Mouse (Mus musculus): ENCODE data around the gene Wdr83os. TPM values are rescaled to one million over a fixed set of nuclear protein-coding genes. Genes with fewer than 3 reads are reported as not detected.
"Not testable (repeated sequence)": the region's sequence is repeated elsewhere in the genome, so short reads cannot be mapped to it uniquely, and the experiment has no call there.

Wdr83os gene
- polyA plus RNA-seq, 1 experiment from 2014 or later, result 111 TPM

DNA sequence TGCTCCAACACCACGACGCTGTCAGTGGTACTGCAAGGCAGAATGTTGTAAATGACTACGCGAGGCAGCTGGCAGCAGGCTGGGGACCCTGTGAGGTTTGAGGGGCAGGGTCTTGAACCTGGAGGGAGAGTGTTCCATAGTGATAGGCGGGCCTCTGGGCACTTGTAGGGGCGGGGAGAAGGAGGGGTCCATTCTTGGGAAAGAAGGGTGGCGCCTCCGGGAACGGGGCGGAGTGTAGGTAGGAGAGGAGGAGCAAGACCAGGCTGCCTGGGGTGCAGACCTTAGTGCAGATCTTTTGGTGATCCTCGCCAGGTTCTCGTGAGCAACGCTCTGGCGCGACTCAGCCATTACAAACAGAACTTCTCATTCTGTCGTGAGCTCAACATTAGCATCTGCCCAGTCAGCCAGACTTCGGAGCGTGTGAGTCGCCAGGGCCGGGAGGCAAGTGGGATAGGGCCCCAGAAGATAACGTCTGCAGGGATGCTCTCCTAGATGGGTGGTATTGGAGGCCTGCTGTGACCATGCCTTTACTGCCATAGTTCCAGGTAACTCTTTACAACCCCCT lies 11.1 kb downstream of the Wdr83os start:
- H3K4me1 ChIP-seq, result no peaks in the 10 kb centered on the region
- ATAC-seq (ENCODE audit: low FRiP score), result no peak
- no peak overlapping the region for H3K4me3 ChIP-seq (replicated peaks)
- H3K36me3 ChIP-seq, result peaks cover 35% of the 10 kb centered on the region
- H3K4me2 ChIP-seq, result no peak overlapping the region
- 30% methylated on average over 21 of the region's 21 CpGs for WGBS
- no peaks in the 10 kb centered on the region for H3K27me3 ChIP-seq (replicated peaks)
- no peak overlapping the region for H3K27ac ChIP-seq (replicated peaks)
- no peaks in the 10 kb centered on the region for H3K9me3 ChIP-seq (replicated peaks)
- no peak overlapping the region for H3K9ac ChIP-seq (replicated peaks)

- H3K4me2 ChIP-seq, result no peak overlapping the region
- ATAC-seq (ENCODE audit: low FRiP score), result no peak
- H3K36me3 ChIP-seq, result peaks cover 53% of the 10 kb centered on the region
Measured at GRCm38 (mm10) chr8:85095051-85095450, 14.5 kb downstream of the Wdr83os start.

DNA sequence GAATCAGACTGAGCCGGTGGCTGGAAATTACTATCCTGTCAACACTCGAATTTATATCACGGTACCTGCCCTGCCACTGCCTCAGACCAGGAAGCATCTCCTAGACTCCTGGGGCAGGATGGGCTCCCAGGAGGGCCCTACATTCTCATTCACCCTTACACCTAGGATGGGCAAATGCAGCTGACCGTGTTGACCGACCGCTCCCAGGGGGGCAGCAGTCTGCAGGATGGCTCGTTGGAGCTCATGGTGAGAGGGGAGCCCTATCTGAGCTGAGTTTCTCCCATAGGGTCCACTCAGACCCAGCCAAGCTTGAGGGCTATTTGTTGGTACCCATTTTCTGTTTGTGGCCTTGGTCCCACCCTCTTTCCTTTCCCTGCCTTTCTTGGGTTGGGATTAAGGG lies 15.0 kb downstream of the Wdr83os start:
- peaks cover 57% of the 10 kb centered on the region for H3K36me3 ChIP-seq
- no peaks in the 10 kb centered on the region for H3K27me3 ChIP-seq (replicated peaks)
- no peak overlapping the region for H3K4me2 ChIP-seq
- WGBS, result 93% methylated on average over 7 of the region's 7 CpGs
- no peak overlapping the region for H3K9ac ChIP-seq (replicated peaks)
- no peak overlapping the region for H3K4me3 ChIP-seq (replicated peaks)
- no peak overlapping the region for H3K27ac ChIP-seq (replicated peaks)
- H3K4me1 ChIP-seq, result no peaks in the 10 kb centered on the region
- ATAC-seq (ENCODE audit: low FRiP score), result no peak
- H3K9me3 ChIP-seq (replicated peaks), result no peaks in the 10 kb centered on the region

More at GRCm38 (mm10) chr8:85095051-85095450, 14.5 kb downstream of the Wdr83os start:
- Histone ChIP-seq H3K27ac (replicated peaks) (no peak overlapping the region), H3K4me3 (replicated peaks) (no peak overlapping the region), H3K9me3 (replicated peaks) (no peaks in the 10 kb centered on the region), H3K27me3 (replicated peaks) (no peaks in the 10 kb centered on the region), H3K9ac (replicated peaks) (no peak overlapping the region), H3K4me1 (no peaks in the 10 kb centered on the region)
- WGBS, result 96% methylated on average over 13 of the region's 13 CpGs

DNA sequence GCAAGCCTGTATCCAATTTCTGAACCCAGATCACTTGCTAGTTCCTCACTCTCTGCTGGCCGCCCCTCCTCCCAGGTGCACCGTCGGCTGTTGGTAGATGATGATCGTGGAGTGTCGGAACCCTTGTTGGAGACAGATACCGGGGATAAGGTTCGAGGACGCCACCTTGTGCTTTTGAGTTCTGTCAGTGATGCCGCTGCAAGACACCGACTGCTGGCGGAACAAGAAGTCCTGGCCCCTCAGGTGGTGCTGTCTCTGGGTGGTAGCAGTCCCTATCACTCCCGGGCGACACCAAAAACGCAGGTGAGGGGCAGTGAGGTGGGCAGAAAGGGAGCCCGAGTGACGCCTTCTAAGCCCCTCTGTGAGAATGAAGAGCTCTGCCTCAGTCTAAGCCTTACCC lies 15.7 kb downstream of the Wdr83os start:
- WGBS, result 94% methylated on average over 16 of the region's 16 CpGs
- no peak for ATAC-seq (ENCODE audit: low FRiP score)
- no peaks in the 10 kb centered on the region for H3K27me3 ChIP-seq (replicated peaks)

GRCm38 (mm10) chr8:85096850-85097249 lies 16.3 kb downstream of the Wdr83os start:
- no peak for ATAC-seq (ENCODE audit: low FRiP score)
- H3K36me3 ChIP-seq, result peaks cover 57% of the 10 kb centered on the region
- 94% methylated on average over 4 of the region's 4 CpGs for WGBS

More for the DNA sequence above, 15.7 kb downstream of the Wdr83os start:
- H3K4me3 ChIP-seq (replicated peaks), result no peak overlapping the region
- no peaks in the 10 kb centered on the region for H3K9me3 ChIP-seq (replicated peaks)
- no peak overlapping the region for H3K27ac ChIP-seq (replicated peaks)
- H3K4me2 ChIP-seq, result no peak overlapping the region
- peaks cover 57% of the 10 kb centered on the region for H3K36me3 ChIP-seq
- H3K9ac ChIP-seq (replicated peaks), result no peak overlapping the region
- H3K4me1 ChIP-seq, result no peaks in the 10 kb centered on the region

DNA sequence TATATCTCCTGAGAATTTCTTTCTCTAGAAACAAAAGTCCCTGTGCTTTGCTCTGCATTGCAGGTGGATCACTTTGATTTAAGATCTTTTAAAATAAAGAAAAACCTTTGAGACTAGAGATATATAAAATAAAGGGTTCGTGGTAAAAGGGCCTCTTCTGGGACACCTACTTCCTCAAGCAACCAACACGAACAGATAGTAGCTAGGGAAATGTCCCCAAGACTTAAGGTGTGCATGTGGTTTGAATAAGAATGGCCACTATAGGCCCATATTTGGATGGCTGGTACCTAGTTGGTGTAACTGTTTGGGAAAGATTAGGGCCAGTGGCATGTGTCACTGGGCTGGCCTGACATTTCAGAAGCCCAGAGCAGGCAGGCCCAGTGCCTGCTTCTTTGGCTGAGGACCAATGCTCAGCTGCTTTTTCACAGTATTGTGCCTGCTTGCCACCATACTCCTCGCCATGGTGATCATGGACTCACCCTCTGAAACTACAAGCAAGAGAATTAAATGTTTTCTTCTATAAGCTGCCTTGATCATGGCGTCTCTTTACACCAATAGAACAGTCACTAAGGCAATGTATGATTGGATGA lies 19.6 kb downstream of the Wdr83os start:
- H3K4me2 ChIP-seq, result no peak overlapping the region
- no peak overlapping the region for H3K27ac ChIP-seq (replicated peaks)
- no peak for ATAC-seq (ENCODE audit: low FRiP score)
- H3K36me3 ChIP-seq, result peaks cover 43% of the 10 kb centered on the region
- no peak overlapping the region for H3K4me3 ChIP-seq (replicated peaks)
- no peak overlapping the region for H3K9ac ChIP-seq (replicated peaks)
- no peaks in the 10 kb centered on the region for H3K27me3 ChIP-seq (replicated peaks)
- no peaks in the 10 kb centered on the region for H3K4me1 ChIP-seq
- H3K9me3 ChIP-seq (replicated peaks), result no peaks in the 10 kb centered on the region
- 82% methylated on average over 4 of the region's 4 CpGs for WGBS

More at GRCm38 (mm10) chr8:85096850-85097249, 16.3 kb downstream of the Wdr83os start:
- no peaks in the 10 kb centered on the region for H3K4me1 ChIP-seq
- no peaks in the 10 kb centered on the region for H3K9me3 ChIP-seq (replicated peaks)
- no peak overlapping the region for H3K4me3 ChIP-seq (replicated peaks)
- no peak overlapping the region for H3K27ac ChIP-seq (replicated peaks)
- H3K9ac ChIP-seq (replicated peaks), result no peak overlapping the region
- H3K27me3 ChIP-seq (replicated peaks), result no peaks in the 10 kb centered on the region
- no peak overlapping the region for H3K4me2 ChIP-seq

GRCm38 (mm10) chr8:85113241-85113640 lies 32.7 kb downstream of the Wdr83os start:
- H3K4me2 ChIP-seq, result no peak overlapping the region
- no peak for ATAC-seq (ENCODE audit: low FRiP score)
- H3K36me3 ChIP-seq, result peaks cover 45% of the 10 kb centered on the region
- WGBS, result 98% methylated on average over 10 of the region's 10 CpGs
- no peak overlapping the region for H3K4me3 ChIP-seq (replicated peaks)
- H3K4me1 ChIP-seq, result no peaks in the 10 kb centered on the region
- no peak overlapping the region for H3K9ac ChIP-seq (replicated peaks)
- no peaks in the 10 kb centered on the region for H3K27me3 ChIP-seq (replicated peaks)
- no peak overlapping the region for H3K27ac ChIP-seq (replicated peaks)
- H3K9me3 ChIP-seq (replicated peaks), result no peaks in the 10 kb centered on the region

GRCm38 (mm10) chr8:85115501-85115900 lies 35.0 kb downstream of the Wdr83os start:
- Histone ChIP-seq H3K9ac (replicated peaks) (no peak overlapping the region), H3K4me2 (no peak overlapping the region), H3K27me3 (replicated peaks) (no peaks in the 10 kb centered on the region), H3K36me3 (peaks cover 26% of the 10 kb centered on the region), H3K4me3 (replicated peaks) (no peak overlapping the region), H3K4me1 (peaks cover 6% of the 10 kb centered on the region; the same call in 1 of the 2 replicates), H3K27ac (replicated peaks) (no peak overlapping the region), H3K9me3 (replicated peaks) (no peaks in the 10 kb centered on the region)
- ATAC-seq (ENCODE audit: low FRiP score), result no peak
- 77% methylated on average over 4 of the region's 4 CpGs for WGBS

DNA sequence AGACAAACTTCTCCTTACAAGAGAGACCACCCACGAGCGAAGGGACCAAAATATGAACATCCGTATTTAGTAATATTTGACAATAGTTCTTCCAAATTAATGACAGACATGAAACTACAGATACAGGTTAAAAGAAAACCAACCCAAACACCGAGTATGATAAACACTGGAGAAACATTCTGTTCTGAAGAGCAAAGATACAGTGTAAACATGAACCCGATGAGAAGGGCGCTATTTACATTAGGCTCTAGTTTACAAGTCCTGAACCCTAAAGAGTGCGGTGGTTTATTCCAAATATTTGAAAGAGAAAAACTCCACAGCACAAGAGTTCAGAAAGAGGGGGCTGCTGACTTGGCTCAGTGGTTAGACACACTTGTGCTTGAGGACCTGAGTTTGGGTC lies 36.4 kb downstream of the Wdr83os start:
- H3K4me3 ChIP-seq (replicated peaks), result no peak overlapping the region
- H3K27me3 ChIP-seq (replicated peaks), result no peaks in the 10 kb centered on the region
- H3K36me3 ChIP-seq, result peaks cover 12% of the 10 kb centered on the region
- no peak overlapping the region for H3K9ac ChIP-seq (replicated peaks)
- WGBS, result 94% methylated on average over 7 of the region's 7 CpGs
- H3K27ac ChIP-seq (replicated peaks), result no peak overlapping the region
- no peak overlapping the region for H3K4me2 ChIP-seq
- no peaks in the 10 kb centered on the region for H3K9me3 ChIP-seq (replicated peaks)
- H3K4me1 ChIP-seq, result peaks cover 6% of the 10 kb centered on the region; the same call in 1 of the 2 replicates
- no peak for ATAC-seq (ENCODE audit: low FRiP score)

DNA sequence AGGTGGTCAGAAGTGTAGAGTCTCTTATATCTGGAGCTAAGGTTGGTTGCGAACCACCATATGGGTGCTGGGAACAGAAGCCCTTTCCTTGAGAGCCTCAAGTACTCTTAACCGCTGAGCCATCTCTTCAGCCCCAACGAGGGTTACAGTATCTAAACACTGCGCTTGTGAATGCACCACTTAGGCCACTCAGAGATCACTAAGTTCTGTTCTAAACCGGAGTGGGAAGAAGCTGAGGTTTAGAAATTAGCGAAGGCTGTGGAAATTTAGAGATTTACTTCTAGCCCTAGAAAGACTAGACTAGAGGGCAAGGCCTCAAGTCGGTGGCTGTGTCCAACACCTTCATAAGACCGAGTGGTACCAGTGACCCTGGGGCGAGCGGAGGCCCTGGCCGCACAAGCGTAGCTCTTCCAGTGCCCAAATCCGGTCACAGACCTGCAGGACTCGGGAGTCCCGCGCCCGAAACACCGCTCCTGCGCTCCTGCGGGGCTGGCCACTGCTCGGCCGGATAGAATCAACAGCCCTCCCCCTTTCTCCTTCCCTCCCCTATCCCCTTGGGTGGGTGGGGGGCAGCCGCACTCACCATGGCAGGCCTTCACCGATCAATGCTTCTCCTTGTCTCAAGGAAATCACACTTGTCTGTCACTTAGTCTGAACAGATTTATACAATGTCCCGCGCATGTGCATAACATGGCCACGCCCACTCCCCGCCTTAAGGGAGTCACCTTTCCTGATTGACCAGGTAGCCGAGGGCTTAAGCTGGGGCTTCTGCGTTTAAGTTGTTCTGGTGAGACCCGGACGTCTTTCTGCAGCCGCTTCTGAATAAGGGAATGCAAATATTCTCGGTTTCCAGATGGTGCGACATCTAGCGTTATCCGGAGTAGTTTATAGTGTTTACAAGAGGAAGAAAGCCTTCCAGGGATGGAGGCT lies 38.8 kb downstream of the Wdr83os start:
- peak overlapping the region; percentile 63 for H3K27ac ChIP-seq (replicated peaks)
- peaks cover 3% of the 10 kb centered on the region; the same call in 1 of the 2 replicates for H3K36me3 ChIP-seq
- peak overlapping the region; percentile 65 for H3K9ac ChIP-seq (replicated peaks)
- no peaks in the 10 kb centered on the region for H3K9me3 ChIP-seq (replicated peaks)
- peak overlapping the region; percentile 64 for H3K4me2 ChIP-seq
- peak overlapping the region; percentile 60 for H3K4me3 ChIP-seq (replicated peaks)
- peaks cover 6% of the 10 kb centered on the region; the same call in 1 of the 2 replicates for H3K4me1 ChIP-seq
- ATAC-seq (ENCODE audit: low FRiP score), result peak; percentile 94
- H3K27me3 ChIP-seq (replicated peaks), result no peaks in the 10 kb centered on the region
- WGBS, result 7% methylated on average over 37 of the region's 37 CpGs

- not testable (repeated sequence) for H3K4me2 ChIP-seq; H3K27me3 ChIP-seq (replicated peaks); ATAC-seq (ENCODE audit: low FRiP score); H3K9ac ChIP-seq (replicated peaks); H3K27ac ChIP-seq (replicated peaks); H3K4me1 ChIP-seq; H3K4me3 ChIP-seq (replicated peaks); H3K36me3 ChIP-seq; H3K9me3 ChIP-seq (replicated peaks)
- 83% methylated on average over 5 of the region's 5 CpGs for WGBS
Measured at GRCm38 (mm10) chr8:85120251-85120650, 39.7 kb downstream of the Wdr83os start.
